Mouse (Mus musculus) G1E (cell line): Measurements from ENCODE around the gene Cd38.

Source experiments
- CTCF ChIP-seq: IDR thresholded peaks from 2 replicates; pipeline ENCODE4 v1.5.1; 2012; ENCODE audit warnings: low read depth, low read length, inconsistent platforms, mixed read lengths
- GATA1 ChIP-seq: IDR thresholded peaks from 2 replicates; pipeline ENCODE4 v1.6.1; 2012; ENCODE audit warnings: borderline replicate concordance, low read length, inconsistent platforms, mixed read lengths

DNA sequence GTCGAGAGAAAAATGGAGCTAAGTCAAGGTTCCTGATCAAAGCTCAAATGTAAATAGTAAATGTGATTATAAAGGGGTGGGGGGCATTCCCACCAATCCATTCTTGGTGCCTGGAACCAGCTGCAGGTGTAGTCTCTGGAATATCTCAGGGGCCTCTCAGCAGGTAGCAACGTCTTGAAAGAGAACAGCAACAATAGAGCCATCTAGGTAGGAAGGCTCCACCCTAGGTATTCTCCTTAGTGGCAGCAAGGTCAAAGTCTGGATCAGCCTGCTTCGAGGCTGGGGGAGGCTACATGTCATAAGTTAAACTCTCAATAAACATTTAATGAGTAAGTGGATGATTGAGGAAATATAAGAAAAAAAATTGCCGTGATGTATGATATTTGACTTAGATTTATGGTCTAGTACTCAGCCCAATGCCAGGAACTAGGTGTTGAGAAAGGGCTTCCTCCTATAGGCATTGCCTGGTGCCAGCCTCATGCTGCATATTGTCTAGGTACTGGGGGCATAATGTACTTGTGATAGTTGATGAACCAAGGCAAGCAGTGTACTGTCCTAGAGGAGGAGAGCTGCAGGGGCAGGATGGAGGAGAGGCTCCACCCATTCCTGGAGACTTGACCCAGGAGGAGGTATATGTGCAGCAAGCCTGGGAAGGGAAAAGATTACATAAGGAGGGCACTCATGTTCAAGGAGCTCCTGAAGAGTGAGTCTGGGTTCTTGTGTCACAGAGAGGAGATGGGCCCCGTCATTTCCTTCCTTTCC is 7.5 kb upstream of the Cd38 start:
- TF ChIP-seq CTCF (no peak), GATA1 (no peak)
